ENCODE assay signal across 13 mouse cellular contexts in genomic region chr3:144089790-144090256, GRCm38 (mm10).
DNase-seq lines count a peak whose midpoint lies in the region; ATAC-seq and TF ChIP-seq lines count a peak whose summit lies in the region.
"Had no signal": no experiment of that assay in that cellular context is flagged by ENCODE, and none has a peak within 500 bp of the region (broad histone marks: within the 10 kb centered on the region; RNA-seq: fewer than 3 reads in every experiment).

No protein-coding gene starts in this region.

- no peak for TF ChIP-seq CTCF in kidney, adult 2 months (conservative IDR thresholded peaks at IDR 0.05; ENCODE audit: insufficient read depth, insufficient read length, low read depth, low read length)

- no peaks in the 10 kb centered on the region for H3K9me3 ChIP-seq in kidney, embryonic 15.5 days (replicated peaks)
- H3K9me3 ChIP-seq: hindbrain, embryonic 15.5 days; neural tube, embryonic 13.5 days had no signal

- H3K27me3 ChIP-seq in kidney, embryonic 15.5 days, result no peaks in the 10 kb centered on the region
- no peaks in the 10 kb centered on the region for H3K27me3 ChIP-seq in kidney, adult 2 months (replicated peaks; ENCODE audit: control insufficient read depth, insufficient read depth, low read length)
- H3K27me3 ChIP-seq in splenic B cell, adult 2 months (ENCODE audit: control insufficient read depth, insufficient read depth, low read length, poor library complexity, severe bottlenecking), result no peaks in the 10 kb centered on the region
- H3K27me3 ChIP-seq: hindbrain, embryonic 15.5 days; neural tube, embryonic 13.5 days had no signal

- peak overlapping the region; percentile 81 for H3K27ac ChIP-seq in kidney, embryonic 15.5 days
- no peak overlapping the region for H3K27ac ChIP-seq in kidney, adult 2 months (ENCODE audit: insufficient read depth, low read depth, low read length)
- H3K27ac ChIP-seq: hindbrain, embryonic 15.5 days; neural tube, embryonic 13.5 days had no signal

- DNase-seq in kidney, adult 2 months, result no peak
- DNase-seq in urinary bladder, postnatal 14 days (ENCODE audit: low spot score), result peak; percentile 80
- DNase-seq in urinary bladder, postnatal 10 days (ENCODE audit: low spot score), result no peak
- peak; percentile 34 for DNase-seq in splenic B cell, adult 2 months (ENCODE audit: low read depth, low spot score)
- DNase-seq in cerebellum, adult 11 months, result no peak
- no peak for DNase-seq in adrenal gland, postnatal 10 days
- no peak for DNase-seq in cerebellum, adult 11-12 months
- DNase-seq: cerebellum, adult 9-11 months; right cerebral cortex, adult 18-20 months had no signal

- H3K4me2 ChIP-seq in kidney, embryonic 15.5 days, result peak overlapping the region; percentile 23; the same call in 1 of the 2 replicates
- H3K4me2 ChIP-seq: hindbrain, embryonic 15.5 days; liver, embryonic 11.5 days; neural tube, embryonic 13.5 days had no signal

- no peak for TF ChIP-seq POLR2A in kidney, adult 2 months (IDR thresholded peaks at IDR 0.05; ENCODE audit: low read depth, low read length)

- 19% methylated on average over 8 of the region's 8 CpGs for WGBS in kidney, embryonic 15.5 days
- 32% methylated on average over 8 of the region's 8 CpGs for whole genome bisulfite sequencing in kidney, adult 2 months

- ATAC-seq in kidney, embryonic 15.5 days (replicated peaks; ENCODE audit: low FRiP score), result peak; percentile 93

- no peak overlapping the region for H3K4me3 ChIP-seq in kidney, embryonic 15.5 days (replicated peaks)
- no peak overlapping the region for H3K4me3 ChIP-seq in kidney, adult 2 months (ENCODE audit: insufficient read depth, low read depth, low read length)
- H3K4me3 ChIP-seq: hindbrain, embryonic 15.5 days; neural tube, embryonic 13.5 days had no signal

- H3K4me1 ChIP-seq in kidney, embryonic 15.5 days, result peaks cover 14% of the 10 kb centered on the region
- no peaks in the 10 kb centered on the region for H3K4me1 ChIP-seq in kidney, adult 2 months (ENCODE audit: control insufficient read depth, insufficient read depth, low read length)
- H3K4me1 ChIP-seq: hindbrain, embryonic 15.5 days; neural tube, embryonic 13.5 days had no signal

- no peaks in the 10 kb centered on the region for H3K36me3 ChIP-seq in kidney, embryonic 15.5 days
- no peaks in the 10 kb centered on the region for H3K36me3 ChIP-seq in kidney, adult 2 months (ENCODE audit: control insufficient read depth, insufficient read depth, low read length)
- H3K36me3 ChIP-seq in splenic B cell, adult 2 months (ENCODE audit: control insufficient read depth, insufficient read depth, low read length, poor library complexity, severe bottlenecking), result no peaks in the 10 kb centered on the region
- H3K36me3 ChIP-seq: hindbrain, embryonic 15.5 days; neural tube, embryonic 13.5 days had no signal

- H3K9ac ChIP-seq in kidney, embryonic 15.5 days, result no peak overlapping the region
- H3K9ac ChIP-seq: hindbrain, embryonic 15.5 days; neural tube, embryonic 13.5 days had no signal

Comparison
In these comparisons a context has a peak if more than half of its experiments do, and no peak if none do; other contexts are left out.
1. DNase-seq: peak in urinary bladder, postnatal 14 days (single experiment) and splenic B cell, adult 2 months (single experiment); none in kidney, adult 2 months (single experiment), urinary bladder, postnatal 10 days (single experiment), cerebellum, adult 11 months (single experiment), adrenal gland, postnatal 10 days (single experiment) and cerebellum, adult 11-12 months (single experiment).